Mouse (Mus musculus): ENCODE data around the gene Cfap126.
"Not testable (repeated sequence)": the region's sequence is repeated elsewhere in the genome, so short reads cannot be mapped to it uniquely, and the experiment has no call there.

GRCm38 (mm10) chr1:171079825-171080224 is 33.9 kb upstream of the Cfap126 start:
- not testable (repeated sequence) for TF ChIP-seq CTCF, EP300 (IDR thresholded peaks at IDR 0.05; ENCODE audit: low read depth)

Measured in liver, postnatal 0 days (tissue).